Mouse (Mus musculus) olfactory bulb, adult 2 months (tissue): Measurements from ENCODE around the gene Igsf6.

ENCODE experiments used
- CTCF ChIP-seq: fragments of 200-500 bp; IDR thresholded peaks from 2 replicates; pipeline ENCODE4 v1.5.1; 2012; ENCODE audit warnings: low read depth, mild to moderate bottlenecking, low read length, moderate library complexity; ENCODE audit not compliant: insufficient read depth
- POLR2A ChIP-seq: fragments of 200-500 bp; IDR thresholded peaks from 2 replicates; pipeline ENCODE4 v1.6.1; 2012; ENCODE audit warnings: mild to moderate bottlenecking, low read depth, low read length, moderate library complexity; ENCODE audit not compliant: insufficient read depth

- TF ChIP-seq CTCF (no peak), POLR2A (no peak)
Measured at GRCm38 (mm10) chr7:121035161-121035721, 39.1 kb downstream of the Igsf6 start.
